25 mouse cellular contexts compared by ENCODE assay signal in the genomic region with DNA sequence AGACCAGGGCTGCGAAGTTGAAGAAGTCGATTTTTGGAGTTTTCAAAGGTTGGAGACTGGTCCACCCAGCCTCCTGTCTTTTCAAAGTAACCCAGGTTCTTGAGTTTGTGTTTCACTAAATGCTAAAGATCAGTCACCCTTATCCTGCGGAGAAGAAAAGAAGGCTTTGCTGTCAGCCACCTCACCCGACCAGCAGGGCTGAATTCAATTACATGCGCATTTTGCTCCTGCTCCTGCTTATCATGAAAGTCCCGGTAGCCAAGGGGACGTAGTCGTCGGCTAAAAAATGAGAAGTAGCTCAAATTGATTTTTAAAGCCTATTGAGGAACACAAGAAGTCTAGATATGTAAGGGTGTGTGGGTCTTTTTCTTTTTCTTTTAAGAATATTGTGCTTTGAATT. TPM values are rescaled to one million over a fixed set of nuclear protein-coding genes. Genes with fewer than 3 reads are reported as not detected.
DNase-seq lines count a peak whose midpoint lies in the region; ATAC-seq and TF ChIP-seq lines count a peak whose summit lies in the region.
"Had no signal": no experiment of that assay in that cellular context is flagged by ENCODE, and none has a peak within 500 bp of the region (broad histone marks: within the 10 kb centered on the region; RNA-seq: fewer than 3 reads in every experiment).

No protein-coding gene starts in this region.

- no peak overlapping the region for H3K4me2 ChIP-seq in midbrain, embryonic 11.5 days
- H3K4me2 ChIP-seq: embryonic facial prominence, embryonic 15.5 days; heart, embryonic 12.5 days; limb, embryonic 15.5 days; lung, embryonic 14.5 days had no signal

- no peak overlapping the region for H3K9ac ChIP-seq in midbrain, embryonic 11.5 days (ENCODE audit: low read length)
- H3K9ac ChIP-seq: embryonic facial prominence, embryonic 15.5 days; forebrain, embryonic 15.5 days; heart, embryonic 12.5 days; limb, embryonic 15.5 days; liver, embryonic 14.5 days; lung, embryonic 14.5 days had no signal

- peak overlapping the region; percentile 84; the same call in 1 of the 2 replicates for H3K27ac ChIP-seq in layer of hippocampus, adult 2 months
- H3K27ac ChIP-seq in midbrain, embryonic 11.5 days (ENCODE audit: low read depth, low read length) = no peak overlapping the region
- no peak overlapping the region for H3K27ac ChIP-seq in left cerebral cortex, adult 2 months
- H3K27ac ChIP-seq: embryonic facial prominence, embryonic 15.5 days; limb, embryonic 15.5 days; liver, embryonic 14.5 days had no signal

- H3K27me3 ChIP-seq in midbrain, embryonic 11.5 days (ENCODE audit: control insufficient read depth, insufficient read depth, low read length) = no peaks in the 10 kb centered on the region
- H3K27me3 ChIP-seq: embryonic facial prominence, embryonic 15.5 days; forebrain, embryonic 15.5 days; heart, embryonic 12.5 days; megakaryocyte, embryonic 14.5 days had no signal

- ATAC-seq in midbrain, embryonic 11.5 days (ENCODE audit: low FRiP score) = peak; percentile 69
- ATAC-seq: activated CD4-positive, CD25-positive, alpha-beta regulatory T cell, adult 4 months had no signal

- H3K9me3 ChIP-seq in midbrain, embryonic 11.5 days (ENCODE audit: control insufficient read depth, low read length) = peaks cover 5% of the 10 kb centered on the region; the same call in 1 of the 2 replicates
- H3K9me3 ChIP-seq: embryonic facial prominence, embryonic 15.5 days; forebrain, embryonic 15.5 days; limb, embryonic 15.5 days had no signal

- no peak for DNase-seq in layer of hippocampus, adult 2 months (ENCODE audit: low spot score in 2 of 2)
- no peak for DNase-seq in layer of hippocampus, adult 9-11 months
- DNase-seq in embryo, embryonic 11 days = peak; percentile 55
- DNase-seq in midbrain, embryonic 11.5 days (ENCODE audit: low spot score, missing footprints) = peak; percentile 89
- no peak for DNase-seq in left cerebral cortex, adult 2 months (ENCODE audit: extremely low spot score in 1 of 2, low spot score in 2 of 2)
- no peak for DNase-seq in kidney, adult 18-20 months
- no peak for DNase-seq in gastrocnemius, adult 8-10 months (ENCODE audit: low spot score in 2 of 2)
- DNase-seq: adrenal gland, postnatal 14 days; cerebellum, adult 9-11 months; gastrocnemius, postnatal 25 days; heart, adult 18-20 months; heart, postnatal 10 days; kidney, adult 11 months; kidney, postnatal 4 days; left cerebral cortex, postnatal 4 days; lung, embryonic 14.5 days; thymus, postnatal 25 days had no signal

- H3K4me1 ChIP-seq in midbrain, embryonic 11.5 days (ENCODE audit: control insufficient read depth, insufficient read depth, low read length) = peaks cover 11% of the 10 kb centered on the region
- H3K4me1 ChIP-seq: embryonic facial prominence, embryonic 15.5 days; limb, embryonic 15.5 days; megakaryocyte, embryonic 14.5 days had no signal

- intact Hi-C loops in left cerebral cortex, adult 2 months (cut with DNase I) = no loop called here

- no peak overlapping the region for H3K4me3 ChIP-seq in layer of hippocampus, adult 2 months
- no peak overlapping the region for H3K4me3 ChIP-seq in midbrain, embryonic 11.5 days (ENCODE audit: low read depth, low read length)
- no peak overlapping the region for H3K4me3 ChIP-seq in left cerebral cortex, adult 2 months
- H3K4me3 ChIP-seq: embryonic facial prominence, embryonic 15.5 days; heart, embryonic 12.5 days; limb, embryonic 15.5 days; megakaryocyte, embryonic 14.5 days had no signal

- no peak for TF ChIP-seq CTCF in layer of hippocampus, adult 2 months (conservative IDR thresholded peaks at IDR 0.05)
- TF ChIP-seq CTCF in left cerebral cortex, adult 2 months (IDR thresholded peaks at IDR 0.05) = no peak

- H3K36me3 ChIP-seq in midbrain, embryonic 11.5 days (ENCODE audit: control insufficient read depth, insufficient read depth, low read length) = no peaks in the 10 kb centered on the region
- H3K36me3 ChIP-seq: embryonic facial prominence, embryonic 15.5 days; forebrain, embryonic 15.5 days; heart, embryonic 12.5 days; limb, embryonic 15.5 days had no signal

- WGBS in midbrain, embryonic 11.5 days = 11% methylated on average over 9 of the region's 9 CpGs

RNA-seq across cellular contexts. Expression of a gene that starts 38.2 kb away (rescaled TPM):
- under 1 TPM in 1 of 2 experiments, not detected in 1; 0.37 TPM for total RNA-seq in layer of hippocampus, adult 2 months (2021)
- polyA plus RNA-seq in midbrain, embryonic 11.5 days (2014; fragmentation: Nextera tagmentation; extraction: Ambion mirVana) = 0.31 and 0.44 TPM in 2 replicates
- total RNA-seq in left cerebral cortex, adult 2 months (2021) = under 1 TPM; 0.42 to 0.54 TPM
- total RNA-seq in gastrocnemius, adult 8-10 months (2022) = under 1 TPM in 2 of 4 experiments, not detected in 2; 0.17 to 0.24 TPM
- total RNA-seq: MEL had no signal

Comparison
In these comparisons a context has a peak if more than half of its experiments do, and no peak if none do; other contexts are left out.
1. DNase-seq: peak in embryo, embryonic 11 days (single experiment) and midbrain, embryonic 11.5 days (single experiment); none in layer of hippocampus, adult 2 months (0 of 2), layer of hippocampus, adult 9-11 months (single experiment), left cerebral cortex, adult 2 months (0 of 2), kidney, adult 18-20 months (single experiment) and gastrocnemius, adult 8-10 months (0 of 2).